Comparison of ENCODE assay signal across 14 mouse cellular contexts in genomic region chr11:83582626-83583449, GRCm38 (mm10). TPM values are rescaled to one million over a fixed set of nuclear protein-coding genes. Genes with fewer than 3 reads are reported as not detected.
DNase-seq lines count a peak whose midpoint lies in the region; ATAC-seq and TF ChIP-seq lines count a peak whose summit lies in the region.
"Had no signal": no experiment of that assay in that cellular context is flagged by ENCODE, and none has a peak within 500 bp of the region (broad histone marks: within the 10 kb centered on the region; RNA-seq: fewer than 3 reads in every experiment).

No protein-coding gene starts in this region.

- peaks cover 13% of the 10 kb centered on the region; the same call in 1 of the 2 replicates for H3K4me1 ChIP-seq in heart, embryonic 10.5 days
- no peaks in the 10 kb centered on the region for H3K4me1 ChIP-seq in midbrain, embryonic 11.5 days (ENCODE audit: control insufficient read depth, insufficient read depth, low read length)
- H3K4me1 ChIP-seq: limb, embryonic 12.5 days had no signal

- H3K79me2 ChIP-seq in C2C12 (ENCODE audit: control insufficient read depth, insufficient read depth): no peaks in the 10 kb centered on the region

- no peaks in the 10 kb centered on the region for H3K36me3 ChIP-seq in heart, embryonic 10.5 days
- H3K36me3 ChIP-seq in C2C12 (ENCODE audit: control insufficient read depth, insufficient read depth): no peaks in the 10 kb centered on the region
- H3K36me3 ChIP-seq in midbrain, embryonic 11.5 days (ENCODE audit: control insufficient read depth, insufficient read depth, low read length): no peaks in the 10 kb centered on the region
- H3K36me3 ChIP-seq: embryonic facial prominence, embryonic 10.5 days; limb, embryonic 12.5 days had no signal

- no peak for ATAC-seq in midbrain, embryonic 11.5 days (ENCODE audit: low FRiP score)
- ATAC-seq: CD4-positive, CD25-positive, alpha-beta regulatory T cell, adult 4 months; forebrain, embryonic 14.5 days; hindbrain, embryonic 16.5 days had no signal

- peak; percentile 97 for DNase-seq in heart, adult 11 months
- no peak for DNase-seq in heart, embryonic 10.5 days (ENCODE audit: low spot score)
- DNase-seq in adrenal gland, postnatal 10 days: peak; percentile 35
- DNase-seq in kidney, adult 8-10 months: peak; percentile 26 to 70
- no peak for DNase-seq in left cerebral cortex, adult 18-20 months (ENCODE audit: low spot score in 2 of 2)
- DNase-seq in midbrain, embryonic 11.5 days (ENCODE audit: low spot score, missing footprints): no peak
- DNase-seq in cerebellum, adult 18-20 months: no peak
- DNase-seq: thymus, postnatal 25 days had no signal

- H3K9me3 ChIP-seq in heart, embryonic 10.5 days: no peaks in the 10 kb centered on the region
- no peaks in the 10 kb centered on the region for H3K9me3 ChIP-seq in midbrain, embryonic 11.5 days (ENCODE audit: control insufficient read depth, low read length)
- H3K9me3 ChIP-seq: embryonic facial prominence, embryonic 10.5 days; limb, embryonic 12.5 days had no signal

- no peak for TF ChIP-seq CTCF in C2C12 (IDR thresholded peaks at IDR 0.05; ENCODE audit: control insufficient read depth, insufficient read depth, insufficient read length)

- no peak overlapping the region for H3ac ChIP-seq in C2C12 (ENCODE audit: control insufficient read depth, insufficient read length, low read depth)

- no peak overlapping the region for H3K4me2 ChIP-seq in midbrain, embryonic 11.5 days
- H3K4me2 ChIP-seq: limb, embryonic 12.5 days had no signal

- H3K9ac ChIP-seq in midbrain, embryonic 11.5 days (ENCODE audit: low read length): no peak overlapping the region
- H3K9ac ChIP-seq: limb, embryonic 12.5 days had no signal

- WGBS in heart, embryonic 10.5 days: 43% methylated on average over 4 of the region's 4 CpGs
- WGBS in midbrain, embryonic 11.5 days: 79% methylated on average over 4 of the region's 4 CpGs

- H3K27ac ChIP-seq in heart, embryonic 10.5 days: no peak overlapping the region
- H3K27ac ChIP-seq in midbrain, embryonic 11.5 days (ENCODE audit: low read depth, low read length): no peak overlapping the region
- H3K27ac ChIP-seq: embryonic facial prominence, embryonic 10.5 days; limb, embryonic 12.5 days had no signal

- H3K27me3 ChIP-seq in heart, embryonic 10.5 days (ENCODE audit: insufficient read depth, poor library complexity, severe bottlenecking): no peaks in the 10 kb centered on the region
- no peaks in the 10 kb centered on the region for H3K27me3 ChIP-seq in C2C12 (ENCODE audit: control insufficient read depth, insufficient read depth, insufficient read length)
- H3K27me3 ChIP-seq in midbrain, embryonic 11.5 days (ENCODE audit: control insufficient read depth, insufficient read depth, low read length): no peaks in the 10 kb centered on the region
- H3K27me3 ChIP-seq: limb, embryonic 12.5 days had no signal

- no peak overlapping the region for H3K4me3 ChIP-seq in heart, embryonic 10.5 days
- H3K4me3 ChIP-seq in C2C12 (ENCODE audit: insufficient read depth, poor library complexity, severe bottlenecking): no peak overlapping the region
- no peak overlapping the region for H3K4me3 ChIP-seq in midbrain, embryonic 11.5 days (ENCODE audit: low read depth, low read length)
- H3K4me3 ChIP-seq: embryonic facial prominence, embryonic 10.5 days; limb, embryonic 12.5 days had no signal

- H3K79me3 ChIP-seq in C2C12 (ENCODE audit: low read depth): no peaks in the 10 kb centered on the region

TF ChIP-seq in C2C12, 6 proteins besides CTCF, POLR2A, EP300 and RAD21:
- TF ChIP-seq MYOD1 (IDR thresholded peaks at IDR 0.05; ENCODE audit: control insufficient read depth, insufficient read length, low read depth): peak; percentile 43
- TF ChIP-seq FOSL1 (IDR thresholded peaks at IDR 0.05; ENCODE audit: insufficient read depth, low read length, poor library complexity, severe bottlenecking): no peak
- no peak for TF ChIP-seq MAX (IDR thresholded peaks at IDR 0.05)
- TF ChIP-seq USF1 (IDR thresholded peaks at IDR 0.05; ENCODE audit: low read depth): peak; percentile 19
- TF ChIP-seq MYOG (IDR thresholded peaks at IDR 0.05; ENCODE audit: control insufficient read depth, extremely low read depth, insufficient read length): no peak
- no peak for TF ChIP-seq CEBPB (IDR thresholded peaks at IDR 0.05; ENCODE audit: low read depth)

RNA-seq across cellular contexts. Expression of gene Ccl9, which starts 4.4 kb away (rescaled TPM):
- polyA plus RNA-seq in heart, embryonic 10.5 days (2016; fragmentation: Nextera tagmentation; extraction: Ambion mirVana): 0.41 and 0.97 TPM in 2 replicates
- polyA plus RNA-seq in C2C12 (2012; fragmentation: generic; extraction: Trizol): 2.5 TPM
- total RNA-seq in adrenal gland, postnatal 10 days (2021): 10 to 100 TPM in 1 of 2 experiments, 1 to 10 TPM in 1; 8.6 to 12.2 TPM
- total RNA-seq in left cerebral cortex, adult 18-20 months (2021): 1 to 10 TPM; 2.7 to 2.8 TPM
- polyA plus RNA-seq in midbrain, embryonic 11.5 days (2014; fragmentation: Nextera tagmentation; extraction: Ambion mirVana): 1.5 and 2.8 TPM in 2 replicates
- polyA plus RNA-seq: CD4-positive, CD25-positive, alpha-beta regulatory T cell, adult 4 months had no signal

RNA-seq across cellular contexts. Expression of gene Ccl6, which starts 10.0 kb away (rescaled TPM):
- 0.64 and 2.5 TPM in 2 replicates for polyA plus RNA-seq in heart, embryonic 10.5 days (2016; fragmentation: Nextera tagmentation; extraction: Ambion mirVana)
- polyA plus RNA-seq in C2C12 (2012; fragmentation: generic; extraction: Trizol): not detected
- 10 to 100 TPM in 1 of 2 experiments, 1 to 10 TPM in 1; 6.6 to 12.9 TPM for total RNA-seq in adrenal gland, postnatal 10 days (2021)
- under 1 TPM; 0.75 to 0.98 TPM for total RNA-seq in left cerebral cortex, adult 18-20 months (2021)
- polyA plus RNA-seq in midbrain, embryonic 11.5 days (2014; fragmentation: Nextera tagmentation; extraction: Ambion mirVana): 1.9 and 2.1 TPM in 2 replicates
- polyA plus RNA-seq: CD4-positive, CD25-positive, alpha-beta regulatory T cell, adult 4 months had no signal

RNA-seq across cellular contexts. Expression of gene Ccl5, which starts 52.5 kb away (rescaled TPM):
- polyA plus RNA-seq in heart, embryonic 10.5 days (2016; fragmentation: Nextera tagmentation; extraction: Ambion mirVana): not detected in 2 replicates
- polyA plus RNA-seq in C2C12 (2012; fragmentation: generic; extraction: Trizol): 0.13 TPM
- total RNA-seq in adrenal gland, postnatal 10 days (2021): 1 to 10 TPM; 7.9 to 8.8 TPM
- total RNA-seq in left cerebral cortex, adult 18-20 months (2021): not detected
- not detected in 2 replicates for polyA plus RNA-seq in midbrain, embryonic 11.5 days (2014; fragmentation: Nextera tagmentation; extraction: Ambion mirVana)
- polyA plus RNA-seq: embryonic facial prominence, embryonic 10.5 days; limb, embryonic 12.5 days had no signal

Comparison
In these comparisons a context has a peak if more than half of its experiments do, and no peak if none do; other contexts are left out.
1. DNase-seq: peak in heart, adult 11 months (single experiment), adrenal gland, postnatal 10 days (single experiment) and kidney, adult 8-10 months (2 of 2); none in heart, embryonic 10.5 days (single experiment), left cerebral cortex, adult 18-20 months (0 of 2), midbrain, embryonic 11.5 days (single experiment) and cerebellum, adult 18-20 months (0 of 2).